Mouse (Mus musculus): ENCODE data around the gene Tnfrsf1a.

Tnfrsf1a gene

DNA sequence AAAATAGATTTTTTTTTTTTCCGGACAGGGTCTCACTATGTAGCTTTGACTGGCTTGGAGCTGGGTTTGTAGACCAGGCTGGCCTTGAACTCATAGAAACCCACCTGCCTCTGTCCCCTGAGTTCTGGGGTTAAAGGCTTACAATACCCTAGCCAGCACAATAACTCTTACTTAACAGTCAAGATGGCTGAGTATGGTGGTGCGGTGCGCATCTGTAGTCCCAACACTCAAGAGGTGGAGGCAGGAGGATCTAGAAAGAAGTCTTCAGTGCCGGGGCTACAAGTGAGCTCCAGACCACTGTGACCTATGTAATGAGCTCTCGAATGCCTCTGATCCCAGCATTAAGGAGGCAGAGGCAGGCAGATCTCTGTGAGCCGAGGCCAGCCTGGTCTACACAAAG, 62.5 kb downstream of the Tnfrsf1a start:
- in situ Hi-C loops (cut with MboI; ENCODE audit: low pct_unique_long_range_greater_than_20kb in 1 of 2, low sequenced_read_pairs in 2 of 2, unreplicated experiment in 1 of 2), result loop anchor here in 1 of 2 experiments (10.0 kb wide), 1 partner anchor 47 kb away; no protein-coding TSS in a partner anchor

Data from mouse embryonic stem cell (cell line).